Mouse (Mus musculus) heart, embryonic 14.5 days (tissue): ENCODE results near the gene Akirin2. TPM values are rescaled to one million over a fixed set of nuclear protein-coding genes. Genes with fewer than 3 reads are reported as not detected.
A peak's percentile ranks its signal among the peaks of the same experiment; 100 is the strongest.

ENCODE experiments used
- ATAC-seq: fragments of 200-750 bp; cut with Nextera tagmentation; 2 replicates; pipeline ENCODE4 v1.8.0; 2017; ENCODE audit warnings: low read depth, moderate TSS enrichment; ENCODE audit not compliant: insufficient number of reproducible peaks, insufficient read depth, low FRiP score
- H3K27ac ChIP-seq, 2 experiments: fragments of 200-500 bp in 1 of 2; fragments of 300-500 bp in 1 of 2; sonication (generic) in 1 of 2; replicated peaks in 1 of 2; 2 replicates each; pipeline ENCODE4 v1.5.1; 2012 to 2014; ENCODE audit warnings: low read depth in 2 of 2, low read length in 2 of 2, control low read depth in 1 of 2, mild to moderate bottlenecking in 1 of 2, mixed read lengths in 1 of 2; ENCODE audit not compliant: control insufficient read depth in 1 of 2, insufficient read depth in 1 of 2
- H3K27me3 ChIP-seq: fragments of 300-500 bp; sonication (generic); 2 replicates; pipeline ENCODE4 v1.6.1; 2014; ENCODE audit warnings: mild to moderate bottlenecking, low read length, control low read depth; ENCODE audit not compliant: control insufficient read depth, insufficient read depth
- H3K36me3 ChIP-seq: fragments of 300-500 bp; sonication (generic); 2 replicates; pipeline ENCODE4 v1.6.1; 2014; ENCODE audit warnings: mild to moderate bottlenecking, control low read depth, low read length, mixed read lengths; ENCODE audit not compliant: control insufficient read depth, insufficient read depth
- H3K4me1 ChIP-seq, 2 experiments: fragments of 200-500 bp in 1 of 2; fragments of 300-500 bp in 1 of 2; sonication (generic) in 1 of 2; 2 replicates each; pipeline ENCODE4 v1.6.1; 2012 to 2014; ENCODE audit warnings: low read length in 2 of 2, control low read depth in 1 of 2, mixed read lengths in 1 of 2; ENCODE audit not compliant: control insufficient read depth in 2 of 2, insufficient read depth in 2 of 2
- H3K4me2 ChIP-seq: fragments of 300-500 bp; sonication (generic); 2 replicates; pipeline ENCODE4 v1.6.1; 2014; ENCODE audit warnings: mild to moderate bottlenecking, low read length
- H3K4me3 ChIP-seq, 2 experiments: fragments of 200-500 bp in 1 of 2; fragments of 300-500 bp in 1 of 2; sonication (generic) in 1 of 2; 2 replicates each; pipeline ENCODE4 v1.5.1; 2012 to 2014; ENCODE audit warnings: low read length in 2 of 2, mild to moderate bottlenecking in 2 of 2, control low read depth in 1 of 2, low read depth in 1 of 2, moderate library complexity in 1 of 2; ENCODE audit not compliant: control insufficient read depth in 1 of 2, insufficient read depth in 1 of 2
- H3K9ac ChIP-seq: fragments of 300-500 bp; sonication (generic); 2 replicates; pipeline ENCODE4 v1.6.1; 2014; ENCODE audit warnings: mild to moderate bottlenecking, low read length
- H3K9me3 ChIP-seq: fragments of 300-500 bp; sonication (generic); 2 replicates; pipeline ENCODE4 v1.6.1; 2016; ENCODE audit warnings: low read length, control low read depth; ENCODE audit not compliant: control insufficient read depth
- WGBS: fragments of 180-500 bp; shearing (Covaris S2); extraction: QIAGEN DNeasy Blood & Tissue Kit; methylation state at CpG from one replicate; pipeline ENCODE4 v1.1.7; 2014; 5-methylcytosine and 5-hydroxymethylcytosine counted together
- polyA plus RNA-seq: library from polyadenylated mRNA; unstranded; fragments of >200 nt; fragmentation: Nextera tagmentation; extraction: Ambion mirVana; gene quantifications from 2 replicates; pipeline ENCODE4 v1.2.1, GENCODE M21; 2014

Akirin2 gene
- 44.6 and 45.1 TPM in 2 replicates for polyA plus RNA-seq

DNA sequence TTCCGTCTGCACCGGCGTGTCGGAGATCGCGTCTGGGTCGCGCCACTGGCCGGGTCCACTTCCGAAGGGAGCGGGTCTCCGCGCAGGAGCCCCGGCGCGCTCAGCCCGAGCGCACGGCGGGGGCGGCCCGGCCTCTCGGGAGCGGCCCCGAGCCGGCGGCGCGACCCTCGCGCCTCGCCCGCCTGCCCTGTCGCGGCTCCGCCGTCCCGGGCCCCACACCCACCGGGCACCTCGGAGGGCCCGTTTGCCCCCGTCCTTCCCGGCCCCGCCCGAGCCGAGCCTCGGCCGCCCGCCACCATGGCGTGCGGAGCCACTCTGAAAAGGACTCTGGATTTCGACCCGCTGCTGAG lies at the start of gene Akirin2:
TSS of gene Akirin2 (plus strand) at position 190 of the 350 bp plus-strand sequence.
- peak; percentile 52 for ATAC-seq
- H3K27ac ChIP-seq: peak within 1 kb of the TSS; percentile 96 to 99
- H3K9ac ChIP-seq: peak within 1 kb of the TSS; percentile 97
- H3K27me3 ChIP-seq: no peaks in the 10 kb centered on the region
- under 1% methylated on average over 52 of the region's 53 CpGs for WGBS
- peak within 1 kb of the TSS; percentile 81 for H3K4me2 ChIP-seq
- peak within 1 kb of the TSS; percentile 96 to 100 for H3K4me3 ChIP-seq
- H3K36me3 ChIP-seq: 0 out of 2 replicates have a peak, but pooled peaks cover 4% of the 10 kb centered on the region
- H3K4me1 ChIP-seq: peaks cover 3 to 28% of the 10 kb centered on the region in 2 experiments; a peak in 3 of 4 replicates
- H3K9me3 ChIP-seq: no peaks in the 10 kb centered on the region

DNA sequence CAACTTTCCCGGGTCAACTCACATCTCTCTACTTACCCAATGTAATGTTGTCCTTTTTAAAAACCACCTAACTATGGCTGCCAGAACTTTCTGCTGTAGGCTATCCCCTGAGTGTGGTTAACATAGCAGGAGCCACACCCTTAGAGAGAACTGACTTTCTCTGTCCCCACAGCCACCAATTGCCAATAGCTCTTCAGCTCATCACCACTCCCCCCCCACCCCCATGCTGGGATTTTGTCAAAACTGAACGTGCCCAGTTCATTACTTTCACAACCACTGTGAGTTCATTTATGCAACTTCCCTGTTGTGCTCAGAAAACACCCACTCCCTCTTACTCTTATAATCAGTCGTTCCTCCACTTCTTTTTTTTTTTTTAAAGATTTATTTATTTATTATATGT lies 40.4 kb upstream of the Akirin2 start:
- 82% methylated on average over 3 of the region's 3 CpGs for WGBS
- no peak for ATAC-seq
- Histone ChIP-seq H3K4me3 (no peak overlapping the region), H3K9me3 (0 out of 2 replicates have a peak, but pooled peaks cover 7% of the 10 kb centered on the region), H3K27ac (no peak overlapping the region), H3K36me3 (no peaks in the 10 kb centered on the region), H3K27me3 (no peaks in the 10 kb centered on the region), H3K9ac (no peak overlapping the region), H3K4me2 (no peak overlapping the region), H3K4me1 (no peaks in the 10 kb centered on the region)

DNA sequence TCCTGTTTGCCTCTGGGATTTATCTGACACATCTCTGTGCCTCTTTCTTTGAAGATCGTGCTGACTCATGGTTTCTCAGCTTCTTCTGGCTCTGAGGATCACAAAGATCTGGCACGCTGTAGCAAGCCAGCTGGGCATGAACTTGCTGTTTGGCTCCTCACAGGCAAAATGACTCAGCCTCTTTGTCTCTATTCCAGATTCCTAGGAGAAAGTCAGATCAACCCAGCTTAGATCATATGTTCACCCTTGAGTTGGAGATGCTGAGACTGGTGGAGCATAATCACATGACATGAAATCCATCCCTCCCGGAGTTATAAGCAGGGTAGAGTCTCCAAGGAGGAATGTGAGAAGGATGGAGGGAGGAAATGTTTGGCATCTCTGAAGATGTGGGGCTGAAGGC lies 27.9 kb upstream of the Akirin2 start:
- Histone ChIP-seq H3K4me3 (no peak overlapping the region), H3K4me2 (no peak overlapping the region), H3K9me3 (no peaks in the 10 kb centered on the region), H3K4me1 (no peaks in the 10 kb centered on the region), H3K9ac (no peak overlapping the region), H3K27ac (no peak overlapping the region), H3K36me3 (no peaks in the 10 kb centered on the region), H3K27me3 (no peaks in the 10 kb centered on the region)
- WGBS: 66% methylated on average over 3 of the region's 3 CpGs
- ATAC-seq: no peak

DNA sequence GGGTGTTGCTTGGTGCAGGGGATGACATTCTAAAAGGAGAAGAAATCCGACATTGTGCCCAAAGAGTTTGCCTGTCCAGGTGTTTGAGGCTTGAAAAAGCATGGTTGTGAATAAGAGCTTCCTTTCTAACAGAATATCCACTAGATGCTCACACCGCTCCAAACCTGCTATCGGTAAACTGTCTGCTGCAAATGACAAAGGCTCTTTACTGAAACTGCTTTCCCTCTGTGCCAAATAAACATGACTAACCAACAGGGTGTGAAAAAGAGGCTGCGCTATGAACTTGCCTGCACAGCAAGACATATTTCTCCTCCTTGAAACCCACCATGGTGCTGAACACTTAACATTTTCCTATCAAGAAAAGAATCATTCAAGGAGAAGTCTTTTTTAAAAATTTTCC lies 27.2 kb upstream of the Akirin2 start:
- no peak overlapping the region for H3K4me3 ChIP-seq
- no peak for ATAC-seq

DNA sequence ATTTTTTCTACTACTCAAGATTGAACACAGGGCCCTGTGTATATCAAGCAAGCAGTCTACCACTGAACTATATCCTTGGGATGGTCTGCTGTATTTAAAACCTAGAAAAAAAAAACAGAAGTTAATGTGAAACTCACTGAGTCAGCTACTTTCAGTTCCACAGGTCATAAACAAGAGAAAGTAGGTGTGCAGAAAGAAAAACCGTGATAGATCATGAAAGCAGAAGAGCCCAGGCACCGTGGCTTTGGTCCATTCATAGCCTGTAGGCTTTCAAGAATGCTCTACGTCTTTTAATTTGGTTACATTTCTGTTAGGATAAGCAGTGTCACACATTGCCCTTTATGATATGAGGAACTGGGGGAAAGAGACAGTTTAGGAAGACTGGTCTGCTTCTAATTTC lies 24.0 kb upstream of the Akirin2 start:
- Histone ChIP-seq H3K27me3 (no peaks in the 10 kb centered on the region), H3K27ac (no peak overlapping the region)

More for the DNA sequence above, 27.2 kb upstream of the Akirin2 start:
- 87% methylated on average over 4 of the region's 4 CpGs for WGBS
- Histone ChIP-seq H3K27me3 (no peaks in the 10 kb centered on the region), H3K9me3 (no peaks in the 10 kb centered on the region), H3K9ac (no peak overlapping the region), H3K4me1 (no peaks in the 10 kb centered on the region), H3K4me2 (no peak overlapping the region), H3K27ac (no peak overlapping the region), H3K36me3 (no peaks in the 10 kb centered on the region)

DNA sequence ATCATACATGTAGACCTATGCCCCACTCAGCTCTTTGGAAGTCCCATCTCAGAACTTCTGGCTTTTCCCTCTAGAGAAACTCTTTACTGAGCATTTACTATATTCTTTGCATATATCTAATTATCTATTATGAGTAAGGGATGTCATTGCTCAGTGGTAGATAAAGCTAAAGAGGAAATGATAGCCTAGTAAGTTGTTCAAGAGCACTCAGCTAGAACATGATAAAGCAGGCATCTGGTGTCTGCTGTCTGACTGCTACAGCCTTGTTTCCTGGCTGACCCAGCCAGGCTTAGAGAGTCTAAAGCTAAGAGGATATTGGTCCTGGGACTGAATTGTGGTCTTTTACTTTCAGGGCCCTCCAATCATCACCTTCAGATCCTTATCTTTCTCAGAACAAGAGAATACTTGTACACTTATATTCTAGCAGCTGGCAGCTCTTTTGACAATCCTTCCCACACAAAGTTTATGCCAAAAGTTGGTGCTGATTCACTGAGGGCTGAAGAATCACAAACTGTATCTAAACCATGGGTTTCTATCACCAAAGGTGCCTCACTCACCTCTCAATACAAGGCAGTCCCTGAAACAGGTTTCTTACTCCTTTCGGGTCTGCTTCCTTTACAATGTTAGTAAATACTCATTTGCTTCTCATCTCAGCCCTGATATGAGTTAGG lies 22.2 kb upstream of the Akirin2 start:
- Histone ChIP-seq H3K4me1 (no peaks in the 10 kb centered on the region), H3K9me3 (no peaks in the 10 kb centered on the region), H3K27ac (no peak overlapping the region), H3K4me2 (no peak overlapping the region), H3K36me3 (no peaks in the 10 kb centered on the region), H3K4me3 (no peak overlapping the region), H3K9ac (no peak overlapping the region), H3K27me3 (no peaks in the 10 kb centered on the region)
- ATAC-seq: no peak
- WGBS: 92% methylated on average over 1 of the region's 1 CpGs

More for the DNA sequence above, 24.0 kb upstream of the Akirin2 start:
- 80% methylated on average over 3 of the region's 3 CpGs for WGBS
- H3K36me3 ChIP-seq: no peaks in the 10 kb centered on the region
- H3K9ac ChIP-seq: no peak overlapping the region
- no peaks in the 10 kb centered on the region for H3K4me1 ChIP-seq
- H3K4me2 ChIP-seq: no peak overlapping the region
- H3K9me3 ChIP-seq: no peaks in the 10 kb centered on the region
- no peak overlapping the region for H3K4me3 ChIP-seq
- ATAC-seq: no peak

DNA sequence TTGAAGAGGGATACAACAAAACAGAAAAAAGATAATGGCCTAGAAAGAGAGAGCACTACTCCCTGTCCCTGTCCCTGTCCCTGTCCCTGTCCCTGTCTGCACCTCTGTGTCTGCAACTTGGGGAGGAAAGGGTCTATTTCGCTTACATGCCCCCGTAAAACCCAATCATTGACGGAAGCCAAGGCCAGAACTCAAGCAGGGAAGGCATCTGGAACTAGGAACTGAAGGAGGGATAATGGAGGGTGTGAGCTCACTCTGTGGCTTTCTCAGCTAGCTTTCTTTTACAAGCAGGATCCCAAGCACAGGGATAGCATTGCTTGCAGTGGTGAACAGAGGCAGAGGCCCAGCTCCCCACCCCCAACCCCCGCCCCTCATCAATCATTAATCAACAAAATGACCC lies 21.4 kb upstream of the Akirin2 start:
- WGBS: 73% methylated on average over 4 of the region's 4 CpGs
- Histone ChIP-seq H3K27ac (no peak overlapping the region), H3K4me1 (no peaks in the 10 kb centered on the region), H3K36me3 (no peaks in the 10 kb centered on the region), H3K9ac (no peak overlapping the region), H3K4me3 (no peak overlapping the region), H3K9me3 (no peaks in the 10 kb centered on the region), H3K4me2 (no peak overlapping the region), H3K27me3 (no peaks in the 10 kb centered on the region)
- ATAC-seq: no peak

DNA sequence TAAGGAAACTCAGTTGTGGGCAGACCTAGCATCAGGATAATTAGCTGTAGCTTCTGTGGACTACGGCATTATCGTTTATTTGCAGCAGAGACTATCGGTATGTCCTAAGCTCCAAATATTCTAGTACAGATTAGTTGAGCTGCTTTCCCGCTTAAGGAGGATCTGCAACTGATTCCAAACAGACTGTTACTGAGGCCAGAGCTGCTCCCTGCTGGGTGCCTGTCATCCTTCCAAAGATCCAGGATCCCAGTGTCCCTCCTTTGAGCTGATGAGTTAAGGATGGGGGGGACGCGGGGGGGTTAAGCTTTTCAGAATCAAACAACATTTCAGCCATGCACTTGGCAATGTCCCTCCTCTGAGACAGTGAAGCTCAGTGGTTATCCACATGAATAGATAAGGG lies 20.8 kb upstream of the Akirin2 start:
- 0 out of 2 replicates have a peak, but pooled peaks cover 2% of the 10 kb centered on the region for H3K9me3 ChIP-seq
- H3K27ac ChIP-seq: no peak overlapping the region
- no peak overlapping the region for H3K4me2 ChIP-seq
- H3K36me3 ChIP-seq: no peaks in the 10 kb centered on the region
- H3K4me3 ChIP-seq: no peak overlapping the region
- no peaks in the 10 kb centered on the region for H3K4me1 ChIP-seq
- no peak for ATAC-seq
- no peak overlapping the region for H3K9ac ChIP-seq
- H3K27me3 ChIP-seq: no peaks in the 10 kb centered on the region
- 84% methylated on average over 6 of the region's 6 CpGs for WGBS
